Mouse (Mus musculus): ENCODE data around the gene Mphosph9.

The Mphosph9 gene

GRCm38 (mm10) chr5:124255141-124255540 is 72.6 kb downstream of the Mphosph9 start:
- TF ChIP-seq GATA4 (IDR thresholded peaks at IDR 0.05; ENCODE audit: insufficient replicate concordance, low read length) = no peak

DNA sequence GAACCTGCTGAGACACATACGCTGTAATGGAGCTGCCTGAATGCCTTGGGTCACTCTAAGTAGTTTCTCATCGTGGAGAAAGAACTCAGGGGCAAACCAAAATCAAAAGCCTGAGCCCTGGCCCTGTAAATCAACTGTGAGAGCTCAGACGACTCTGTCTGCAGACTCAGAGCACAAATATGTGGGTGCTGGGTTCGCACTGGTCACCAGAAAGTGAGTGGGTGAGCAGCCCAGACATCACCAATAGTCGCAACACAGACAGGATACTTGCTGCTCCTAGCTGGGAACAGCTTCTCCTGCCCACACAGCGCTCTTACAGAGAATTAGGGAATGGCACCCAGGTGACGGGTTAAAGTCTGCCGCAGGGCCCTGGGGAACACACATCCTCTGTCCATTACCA is 74.2 kb downstream of the Mphosph9 start:
- TF ChIP-seq GATA4 (IDR thresholded peaks at IDR 0.05; ENCODE audit: insufficient replicate concordance, low read length) = no peak

GRCm38 (mm10) chr5:124252580-124253320 is 75.0 kb downstream of the Mphosph9 start:
- TF ChIP-seq GATA4 (IDR thresholded peaks at IDR 0.05; ENCODE audit: insufficient replicate concordance, low read length) = no peak

- peak; percentile 18; the same call in 1 of the 2 replicates for TF ChIP-seq GATA4 (IDR thresholded peaks at IDR 0.05; ENCODE audit: insufficient replicate concordance, low read length)
These were observed 76.7 kb downstream of the Mphosph9 start for GRCm38 (mm10) chr5:124251070-124251469.

DNA sequence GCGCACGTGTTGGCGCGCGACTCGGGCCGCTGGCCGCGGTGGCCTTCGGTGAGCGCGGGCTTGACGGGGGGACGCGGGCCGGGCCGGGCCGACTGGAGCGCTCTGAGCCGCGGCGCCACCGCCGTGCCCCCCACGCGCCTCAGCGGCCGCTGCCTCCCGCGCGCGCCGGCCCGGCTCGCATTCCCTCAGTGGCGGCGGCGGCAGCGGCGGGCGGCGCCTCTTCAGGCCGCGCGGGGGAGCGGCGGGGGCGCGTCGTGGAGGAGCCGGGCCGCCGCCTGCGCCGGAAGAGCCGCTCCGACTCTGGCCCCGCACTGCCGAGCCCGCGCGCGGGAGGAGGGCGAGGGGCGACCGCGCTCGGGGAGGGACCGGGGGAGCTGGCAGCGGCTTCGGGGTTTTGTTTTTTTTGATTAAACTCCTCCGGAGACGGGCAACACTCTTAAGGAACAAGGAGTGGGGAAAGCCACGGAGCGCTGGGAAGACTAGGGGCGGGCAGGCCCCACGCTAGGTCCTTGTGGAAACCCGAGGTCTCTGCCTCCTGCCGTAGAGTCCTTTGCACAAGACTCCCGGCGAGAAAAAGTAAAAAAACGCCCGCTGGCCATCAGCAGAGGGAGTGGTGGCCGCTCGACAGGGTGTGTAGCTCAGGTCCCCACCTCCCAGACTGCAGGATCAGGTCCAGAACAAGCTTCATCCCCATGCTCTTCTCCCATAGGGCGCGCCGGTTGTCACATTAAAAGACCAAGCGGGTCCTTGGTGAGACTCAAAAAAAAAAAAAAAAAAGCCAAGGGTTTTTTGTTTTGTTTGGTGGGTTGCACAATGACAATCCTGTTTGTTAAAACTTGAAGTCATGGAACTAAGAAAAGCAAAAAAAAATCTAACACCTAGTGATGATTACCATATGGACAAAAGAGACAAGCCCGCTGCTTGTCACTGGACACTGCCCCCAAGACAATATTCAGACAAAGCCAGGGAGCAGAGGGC is 77.9 kb downstream of the Mphosph9 start, which contains the start of gene Pitpnm2:
Gene Pitpnm2 (minus strand): TSS at position 147 of the 978 bp plus-strand sequence.
- TF ChIP-seq GATA4 (IDR thresholded peaks at IDR 0.05; ENCODE audit: insufficient replicate concordance, low read length) = no peak

DNA sequence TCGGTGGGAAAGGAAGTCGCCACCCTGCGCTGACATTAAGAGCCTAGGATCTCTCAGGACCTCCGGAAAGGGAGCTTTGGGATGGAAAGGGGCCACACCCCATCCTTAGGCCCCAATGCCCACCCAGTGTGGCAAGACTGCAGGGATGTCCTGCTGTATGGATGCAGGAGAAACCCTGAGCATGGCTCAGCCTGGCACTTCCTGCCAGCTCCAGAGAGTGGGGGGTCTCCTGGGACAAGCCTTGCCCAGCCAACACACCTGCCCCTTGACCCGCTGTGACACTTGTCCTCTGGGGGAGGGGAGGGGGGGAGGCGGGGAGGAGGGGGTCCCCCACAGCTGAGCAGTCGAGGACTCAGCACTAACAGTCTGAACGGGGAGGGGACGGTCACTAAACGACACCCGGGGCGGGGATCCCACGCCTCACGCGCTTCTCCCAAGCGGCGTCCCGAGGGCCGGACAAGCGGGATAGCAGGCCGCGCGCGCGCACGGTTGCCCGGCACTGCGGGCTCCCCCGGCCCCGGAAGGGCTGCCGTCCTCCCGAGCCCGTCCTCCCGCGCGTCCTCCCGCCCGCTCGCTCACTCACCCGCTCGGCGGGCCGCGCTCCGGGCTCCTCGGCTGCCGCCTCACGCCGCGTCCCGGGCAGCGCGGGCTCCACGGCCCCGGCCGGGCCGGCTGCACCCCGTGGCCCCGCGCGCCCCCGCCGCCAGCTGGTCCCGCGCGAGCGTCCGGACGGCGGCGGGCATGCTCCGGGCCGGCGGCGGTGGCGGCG is 78.7 kb downstream of the Mphosph9 start:
- TF ChIP-seq GATA4 (IDR thresholded peaks at IDR 0.05; ENCODE audit: insufficient replicate concordance, low read length) = no peak

DNA sequence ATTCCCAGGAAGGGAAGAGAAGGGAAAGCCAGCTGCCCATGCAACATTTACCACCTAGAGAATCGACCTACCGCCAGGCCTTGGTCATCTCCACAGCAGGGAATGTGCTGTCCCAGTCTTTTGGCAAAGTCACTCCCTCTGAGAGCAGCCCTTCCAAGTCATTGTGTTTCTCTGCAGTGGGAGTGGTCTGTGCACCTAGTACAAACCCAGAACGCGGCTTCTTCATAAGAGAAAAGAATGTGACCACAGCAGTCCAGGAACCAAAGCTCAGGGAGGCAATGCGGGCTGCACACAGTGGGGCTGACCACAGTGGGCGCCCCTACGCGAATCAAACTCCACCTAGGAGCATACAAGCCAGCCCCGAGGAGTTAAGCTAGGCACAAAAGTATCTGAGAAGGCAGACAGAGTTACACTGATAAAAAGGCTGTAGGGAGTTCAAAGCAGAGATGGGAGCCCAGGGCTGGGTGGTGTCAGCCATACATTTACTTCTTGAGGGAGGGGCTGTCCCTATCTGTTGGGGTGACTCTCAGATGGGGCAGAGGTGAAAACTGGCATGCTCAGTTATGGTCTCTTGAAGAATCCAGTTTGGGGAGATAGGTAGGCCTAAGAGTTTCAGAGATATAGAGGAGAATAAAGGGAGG is 79.7 kb downstream of the Mphosph9 start:
- no peak for TF ChIP-seq GATA4 (IDR thresholded peaks at IDR 0.05; ENCODE audit: insufficient replicate concordance, low read length)

- no peak for TF ChIP-seq GATA4 (IDR thresholded peaks at IDR 0.05; ENCODE audit: insufficient replicate concordance, low read length)
These were observed 80.5 kb downstream of the Mphosph9 start for GRCm38 (mm10) chr5:124247296-124247695.

- TF ChIP-seq GATA4 (IDR thresholded peaks at IDR 0.05; ENCODE audit: insufficient replicate concordance, low read length) = no peak
These were observed 82.9 kb downstream of the Mphosph9 start for GRCm38 (mm10) chr5:124244885-124245284.

- TF ChIP-seq GATA4 (IDR thresholded peaks at IDR 0.05; ENCODE audit: insufficient replicate concordance, low read length) = no peak
These were observed 83.3 kb downstream of the Mphosph9 start for GRCm38 (mm10) chr5:124244449-124244848.

- TF ChIP-seq GATA4 (IDR thresholded peaks at IDR 0.05; ENCODE audit: insufficient replicate concordance, low read length) = no peak
These were observed 84.4 kb downstream of the Mphosph9 start for GRCm38 (mm10) chr5:124243236-124243901.

GRCm38 (mm10) chr5:124241686-124242444 is 85.9 kb downstream of the Mphosph9 start:
- no peak for TF ChIP-seq GATA4 (IDR thresholded peaks at IDR 0.05; ENCODE audit: insufficient replicate concordance, low read length)
